Comparison of ENCODE assay signal across 8 mouse cellular contexts in the genomic region with DNA sequence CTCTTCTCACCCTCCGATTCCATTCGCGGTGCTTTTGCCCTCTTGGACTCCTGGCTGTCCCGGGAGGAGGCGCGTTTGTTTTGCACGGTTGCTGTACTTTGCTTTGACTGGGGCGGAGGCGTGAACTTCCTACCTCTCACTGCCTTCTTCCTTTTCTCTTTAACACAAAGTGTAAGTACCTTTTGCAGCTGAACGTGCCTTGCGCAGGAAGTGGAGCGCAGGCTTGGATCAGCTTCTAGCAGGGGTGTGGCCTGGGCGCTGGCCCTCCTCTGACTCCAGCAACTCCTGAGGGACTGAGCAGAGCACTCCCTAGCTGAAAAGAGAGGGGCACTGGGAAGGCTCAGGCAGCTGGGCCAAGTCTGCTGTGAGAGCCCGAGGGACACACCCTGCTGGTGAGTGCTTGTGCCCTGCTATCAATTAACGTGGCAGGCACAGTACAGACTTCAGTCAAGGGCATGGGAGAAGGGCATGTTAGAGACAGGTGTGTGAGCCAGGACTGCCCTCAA. TPM values are rescaled to one million over a fixed set of nuclear protein-coding genes. Genes with fewer than 3 reads are reported as not detected.
DNase-seq lines count a peak whose midpoint lies in the region; ATAC-seq lines count a peak whose summit lies in the region.

A gene (plus strand): TSS at position 300 of the 506 bp plus-strand sequence.

- intact Hi-C loops in heart, postnatal 14 days (cut with DNase I), result loop anchor here (5.0 kb wide), 1 partner anchor 35 kb away; no protein-coding TSS in a partner anchor
- intact Hi-C loops in left cerebral cortex, postnatal 36 days (cut with DNase I), result no loop called here

- DNase-seq in ES-CJ7 (ENCODE audit: low read depth, low spot score), result peak; percentile 41
- DNase-seq in embryo, embryonic 11 days, result peak; percentile 44
- DNase-seq in heart, postnatal 14 days, result peak; percentile 31 to 43
- DNase-seq in kidney, postnatal 36 days, result peak; percentile 72 to 75
- DNase-seq in spleen, postnatal 36 days (ENCODE audit: low spot score in 2 of 2), result peak; percentile 78 to 80
- no peak for DNase-seq in left cerebral cortex, postnatal 36 days (ENCODE audit: low spot score in 2 of 2)
- DNase-seq in frontal cortex, postnatal 36 days (ENCODE audit: low spot score in 2 of 2), result no peak

- peak; percentile 69 for ATAC-seq in megakaryocyte, adult 5-6 weeks (ENCODE audit: poor library complexity, severe bottlenecking)

RNA-seq across cellular contexts. Expression of the gene that starts here (rescaled TPM):
- total RNA-seq in heart, postnatal 14 days (2021), result under 1 TPM; 0.24 to 0.29 TPM
- 5.3 and 7.3 TPM in 2 replicates for total RNA-seq in megakaryocyte, adult 5-6 weeks (2015)
- total RNA-seq in megakaryocyte, adult 5-6 weeks (2017), result 9.3 and 11.3 TPM in 2 replicates
- under 1 TPM in 1 of 2 experiments, not detected in 1; 0.12 TPM for total RNA-seq in left cerebral cortex, postnatal 36 days (2021)

Comparison
In these comparisons a context has a peak if more than half of its experiments do, and no peak if none do; other contexts are left out.
1. RNA of the gene that starts here (total RNA-seq): 5.3 to 11.3 TPM in megakaryocyte, adult 5-6 weeks; 0.24 to 0.29 TPM in heart, postnatal 14 days and 0.12 TPM in left cerebral cortex, postnatal 36 days; every median in the first group is over 4 times any median in the second.
2. Peak in DNase-seq in heart, postnatal 14 days; RNA of the gene not detected or under 1 TPM.
3. DNase-seq: peak in ES-CJ7 (single experiment), embryo, embryonic 11 days (single experiment), kidney, postnatal 36 days (2 of 2) and spleen, postnatal 36 days (2 of 2); none in left cerebral cortex, postnatal 36 days (0 of 2) and frontal cortex, postnatal 36 days (0 of 2).